Mouse (Mus musculus) ES-Bruce4 (cell line): ENCODE results near the gene Cybc1. TPM values are rescaled to one million over a fixed set of nuclear protein-coding genes. Genes with fewer than 3 reads are reported as not detected.

Experiments used
- H3K27ac ChIP-seq: 2 replicates; pipeline ENCODE4 v1.5.1; 2012; ENCODE audit warnings: low read length, inconsistent platforms; ENCODE audit not compliant: insufficient read depth
- H3K27me3 ChIP-seq: 2 replicates; pipeline ENCODE4 v1.6.1; 2012; ENCODE audit warnings: mild to moderate bottlenecking, low read length, inconsistent platforms; ENCODE audit not compliant: control insufficient read depth, poor library complexity, insufficient read depth, severe bottlenecking
- H3K36me3 ChIP-seq: 2 replicates; pipeline ENCODE4 v1.6.1; 2012; ENCODE audit warnings: inconsistent platforms, mild to moderate bottlenecking, low read length, moderate library complexity; ENCODE audit not compliant: control insufficient read depth, poor library complexity, insufficient read depth, severe bottlenecking
- H3K4me1 ChIP-seq: one replicate; pipeline ENCODE4 v1.8.1; 2011; ENCODE audit warnings: low read length; ENCODE audit not compliant: control insufficient read depth, insufficient read depth
- H3K4me3 ChIP-seq: 2 replicates; pipeline ENCODE4 v1.5.1; 2011; ENCODE audit warnings: low read depth, mild to moderate bottlenecking, low read length
- H3K9ac ChIP-seq: 2 replicates; pipeline ENCODE4 v1.6.1; 2012; ENCODE audit warnings: low read depth, mild to moderate bottlenecking, inconsistent platforms; ENCODE audit not compliant: poor library complexity, severe bottlenecking
- H3K9me3 ChIP-seq: replicated peaks from 2 replicates; pipeline ENCODE4 v1.6.1; 2012; ENCODE audit warnings: mild to moderate bottlenecking, low read length, inconsistent platforms; ENCODE audit not compliant: control insufficient read depth, poor library complexity, insufficient read depth, severe bottlenecking
- CTCF ChIP-seq: IDR thresholded peaks from one replicate; pipeline ENCODE4 v1.8.1; 2011; ENCODE audit warnings: low read depth, low read length
- EP300 ChIP-seq: IDR thresholded peaks from 2 replicates; pipeline ENCODE4 v1.6.1; 2011; ENCODE audit warnings: low read depth, low read length; ENCODE audit not compliant: insufficient read depth
- POLR2A ChIP-seq: IDR thresholded peaks from one replicate; pipeline ENCODE4 v1.8.1; 2011; ENCODE audit warnings: low read length; ENCODE audit not compliant: insufficient read depth
- polyA plus RNA-seq: library from polyadenylated mRNA; stranded (reverse); fragments of >200 nt; gene quantifications from 2 replicates; pipeline ENCODE4 v1.2.4, GENCODE M21; 2011; ENCODE audit warnings: low read depth; ENCODE audit not compliant: missing spikeins, insufficient read depth, insufficient read length

Cybc1 gene
- polyA plus RNA-seq, 1 experiment, result 14.7 TPM

DNA sequence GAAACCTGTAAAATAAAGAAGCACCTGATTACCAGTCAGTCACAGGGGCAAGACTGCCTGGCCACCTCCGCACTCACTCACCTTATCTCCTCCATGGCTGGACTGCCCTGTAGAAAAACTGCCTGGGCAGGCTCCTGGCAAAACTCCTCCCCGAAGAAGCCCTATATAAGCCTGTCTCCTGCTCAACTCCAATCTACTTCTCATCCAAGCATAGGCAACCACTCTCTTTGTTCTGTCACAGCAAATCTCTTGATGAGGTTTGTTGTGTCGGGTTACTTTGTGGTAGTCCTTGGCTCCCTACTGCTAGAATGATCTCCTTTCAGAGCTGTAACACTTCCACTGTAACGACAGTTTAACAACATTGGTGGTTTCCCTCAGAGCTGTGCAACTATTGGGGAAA is 3.6 kb upstream of the Cybc1 start:
- Histone ChIP-seq H3K27ac (no peak overlapping the region), H3K4me1 (peaks cover 2% of the 10 kb centered on the region), H3K27me3 (no peaks in the 10 kb centered on the region), H3K9ac (no peak overlapping the region), H3K4me3 (no peak overlapping the region), H3K9me3 (no peaks in the 10 kb centered on the region), H3K36me3 (no peaks in the 10 kb centered on the region)
- TF ChIP-seq CTCF, result no peak
- TF ChIP-seq POLR2A, result no peak
- TF ChIP-seq EP300, result no peak

- TF ChIP-seq EP300, result no peak
- TF ChIP-seq POLR2A, result no peak
- no peak for TF ChIP-seq CTCF
- Histone ChIP-seq H3K4me3 (no peak overlapping the region), H3K27ac (no peak overlapping the region), H3K27me3 (no peaks in the 10 kb centered on the region), H3K9me3 (no peaks in the 10 kb centered on the region), H3K9ac (no peak overlapping the region), H3K4me1 (peaks cover 2% of the 10 kb centered on the region), H3K36me3 (no peaks in the 10 kb centered on the region)
Measured at GRCm38 (mm10) chr11:121231628-121232291, 2.6 kb upstream of the Cybc1 start.

DNA sequence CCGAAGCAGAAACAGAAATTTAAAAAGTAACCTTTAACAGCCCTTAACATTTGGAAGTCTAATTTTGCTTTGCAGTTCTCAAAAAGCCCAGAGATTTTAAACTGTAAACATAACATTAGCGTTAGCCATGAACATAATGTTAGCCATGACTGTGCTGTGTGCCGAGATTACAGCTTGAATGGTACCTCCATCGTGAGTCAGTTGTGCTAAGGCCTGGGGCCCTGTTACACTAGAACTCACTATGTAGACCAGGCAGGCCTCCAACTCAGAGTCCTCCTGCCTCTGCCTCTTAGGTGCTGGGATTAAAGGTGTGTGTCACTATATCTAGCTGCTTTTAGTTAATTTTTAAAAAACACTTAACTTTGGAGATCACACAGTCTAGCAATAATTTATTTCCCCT is 2.1 kb upstream of the Cybc1 start:
- no peak overlapping the region for H3K27ac ChIP-seq
- H3K36me3 ChIP-seq, result no peaks in the 10 kb centered on the region
- peaks cover 2% of the 10 kb centered on the region for H3K4me1 ChIP-seq
- no peaks in the 10 kb centered on the region for H3K9me3 ChIP-seq
- TF ChIP-seq POLR2A (no peak), CTCF (no peak), EP300 (no peak)
- H3K27me3 ChIP-seq, result no peaks in the 10 kb centered on the region
- H3K4me3 ChIP-seq, result no peak overlapping the region
- H3K9ac ChIP-seq, result no peak overlapping the region

GRCm38 (mm10) chr11:121228129-121229017 is 749 bp downstream of the Cybc1 start:
- TF ChIP-seq EP300 (no peak), POLR2A (no peak), CTCF (no peak)
- H3K36me3 ChIP-seq, result 0 out of 2 replicates have a peak, but pooled peaks cover 3% of the 10 kb centered on the region
- peak overlapping the region; percentile 92 for H3K9ac ChIP-seq
- no peaks in the 10 kb centered on the region for H3K9me3 ChIP-seq
- H3K27me3 ChIP-seq, result no peaks in the 10 kb centered on the region
- H3K4me1 ChIP-seq, result peaks cover 2% of the 10 kb centered on the region
- no peak overlapping the region for H3K27ac ChIP-seq
- peak overlapping the region; percentile 97 for H3K4me3 ChIP-seq

DNA sequence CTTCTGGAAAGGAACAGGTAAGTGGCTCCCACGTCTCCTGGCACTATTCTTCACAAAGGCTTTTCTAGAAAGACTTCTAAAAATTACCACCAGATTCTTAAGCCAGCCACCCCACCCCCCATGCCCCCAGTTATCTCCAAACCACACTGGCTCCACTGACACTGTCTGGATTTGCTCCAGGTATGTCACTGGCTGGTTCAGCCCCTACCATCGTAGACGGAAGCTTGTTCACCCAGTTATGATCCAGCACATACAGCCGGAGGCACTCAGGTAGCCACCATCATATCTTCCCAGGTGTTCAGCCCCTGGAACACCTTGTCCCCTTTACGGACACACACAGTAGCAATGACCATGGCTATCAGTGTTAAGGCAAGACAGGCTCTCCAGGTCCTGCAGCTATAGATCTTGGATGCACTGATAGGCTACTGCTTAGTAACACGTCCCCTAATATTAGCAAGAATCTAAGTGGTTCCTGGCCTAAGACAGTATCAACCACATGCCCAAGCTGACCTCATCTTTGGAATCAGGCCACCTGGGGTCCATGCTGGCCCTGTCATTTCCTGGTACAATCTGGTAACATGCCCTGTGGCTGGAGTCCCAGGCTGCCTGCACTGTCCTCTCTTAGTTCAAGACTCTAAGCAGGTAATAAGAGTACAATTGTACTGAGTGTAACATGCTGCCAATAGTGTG is 7.7 kb downstream of the Cybc1 start:
- TF ChIP-seq POLR2A (no peak), CTCF (no peak), EP300 (no peak)
- Histone ChIP-seq H3K9ac (no peak overlapping the region), H3K36me3 (peaks cover 3% of the 10 kb centered on the region; the same call in 1 of the 2 replicates), H3K4me1 (no peaks in the 10 kb centered on the region), H3K9me3 (no peaks in the 10 kb centered on the region), H3K4me3 (no peak overlapping the region), H3K27ac (no peak overlapping the region), H3K27me3 (no peaks in the 10 kb centered on the region)
